Mouse (Mus musculus): Measurements from ENCODE around the gene Prm2. TPM values are rescaled to one million over a fixed set of nuclear protein-coding genes. Genes with fewer than 3 reads are reported as not detected.

The Prm2 gene
- total and polyA plus RNA-seq, 2 experiments from 2014 or later: not detected

- Histone ChIP-seq H3K4me3 (ENCODE audit: low read depth, low read length) (no peak overlapping the region), H3K4me2 (ENCODE audit: low read depth) (no peak overlapping the region), H3K36me3 (ENCODE audit: insufficient read depth) (no peaks in the 10 kb centered on the region), H3K9me3 (ENCODE audit: low read length) (no peaks in the 10 kb centered on the region), H3K27ac (ENCODE audit: low read depth, low read length) (no peak overlapping the region), H3K4me1 (ENCODE audit: insufficient read depth) (no peaks in the 10 kb centered on the region), H3K9ac (no peak overlapping the region), H3K27me3 (ENCODE audit: insufficient read depth, low read length) (no peaks in the 10 kb centered on the region)
- WGBS: 86% methylated on average over 3 of the region's 3 CpGs
- DNase-seq: no peak
- no peak for TF ChIP-seq CTCF (IDR thresholded peaks at IDR 0.05; ENCODE audit: low read depth)
- ATAC-seq: no peak
Observed at GRCm38 (mm10) chr16:10754521-10755296, 41.2 kb downstream of the Prm2 start.

DNA sequence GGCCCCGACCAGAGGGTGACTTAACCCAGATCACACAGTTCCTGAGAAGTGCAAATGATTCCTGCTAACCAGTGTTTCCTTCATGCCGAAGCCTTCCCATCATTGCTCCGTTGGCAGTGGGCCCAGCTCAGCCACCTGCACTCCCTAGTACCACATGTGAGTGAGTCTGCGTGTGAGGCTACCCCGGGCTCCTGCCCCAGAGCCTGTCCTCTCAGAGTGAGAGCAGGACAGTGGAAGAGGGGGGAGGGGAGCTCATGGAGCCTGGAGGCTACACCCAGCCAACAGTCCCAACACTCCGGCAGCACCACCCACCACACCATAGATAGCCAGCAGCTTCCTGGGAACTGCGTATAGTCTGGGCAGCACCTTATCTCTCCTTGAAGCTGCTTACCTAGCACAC, 46.1 kb downstream of the Prm2 start:
- Histone ChIP-seq H3K4me1 (ENCODE audit: insufficient read depth) (no peaks in the 10 kb centered on the region), H3K36me3 (ENCODE audit: insufficient read depth) (no peaks in the 10 kb centered on the region), H3K9me3 (ENCODE audit: low read length) (no peaks in the 10 kb centered on the region), H3K4me2 (ENCODE audit: low read depth) (no peak overlapping the region), H3K27ac (ENCODE audit: low read depth, low read length) (no peak overlapping the region), H3K4me3 (ENCODE audit: low read depth, low read length) (no peak overlapping the region), H3K27me3 (ENCODE audit: insufficient read depth, low read length) (no peaks in the 10 kb centered on the region), H3K9ac (no peak overlapping the region)
- DNase-seq: peak; percentile 32
- WGBS: 46% methylated on average over 7 of the region's 7 CpGs
- no peak for TF ChIP-seq CTCF (IDR thresholded peaks at IDR 0.05; ENCODE audit: low read depth)
- ATAC-seq: peak; percentile 54

GRCm38 (mm10) chr16:10749226-10749625, 46.7 kb downstream of the Prm2 start:
- no peak overlapping the region for H3K9ac ChIP-seq
- WGBS: 82% methylated on average over 7 of the region's 7 CpGs
- H3K4me1 ChIP-seq (ENCODE audit: insufficient read depth): no peaks in the 10 kb centered on the region
- DNase-seq (no peak), ATAC-seq (0 out of 2 replicates have a peak, but pooled peaks have one; percentile 8)
- no peak overlapping the region for H3K4me2 ChIP-seq (ENCODE audit: low read depth)
- H3K4me3 ChIP-seq (ENCODE audit: low read depth, low read length): no peak overlapping the region
- no peaks in the 10 kb centered on the region for H3K27me3 ChIP-seq (ENCODE audit: insufficient read depth, low read length)
- H3K36me3 ChIP-seq (ENCODE audit: insufficient read depth): no peaks in the 10 kb centered on the region
- no peak overlapping the region for H3K27ac ChIP-seq (ENCODE audit: low read depth, low read length)
- no peak for TF ChIP-seq CTCF (IDR thresholded peaks at IDR 0.05; ENCODE audit: low read depth)
- no peaks in the 10 kb centered on the region for H3K9me3 ChIP-seq (ENCODE audit: low read length)

Other genes with a start within 250 kb of the Prm2 start
- 1.5 and 4.0 TPM in 2 replicates for gene Socs1, start 10.6 kb downstream of the Prm2 start, total RNA-seq (2014; rRNA removed)
- gene Socs1, start 10.6 kb downstream of the Prm2 start, polyA plus RNA-seq (2015; fragmentation: Nextera tagmentation; extraction: Ambion mirVana): 2.6 and 2.7 TPM in 2 replicates
- gene Tnp2, start 7.5 kb downstream of the Prm2 start, total RNA-seq (2014; rRNA removed): not detected in 2 replicates
- gene Tnp2, start 7.5 kb downstream of the Prm2 start, polyA plus RNA-seq (2015; fragmentation: Nextera tagmentation; extraction: Ambion mirVana): not detected in 2 replicates
- gene Prm3, start 5.2 kb downstream of the Prm2 start, total RNA-seq (2014; rRNA removed): not detected in 2 replicates
- not detected in 2 replicates for gene Prm3, start 5.2 kb downstream of the Prm2 start, polyA plus RNA-seq (2015; fragmentation: Nextera tagmentation; extraction: Ambion mirVana)
- not detected in 2 replicates for gene Prm1, start 9.7 kb upstream of the Prm2 start, total RNA-seq (2014; rRNA removed)
- not detected in 2 replicates for gene Prm1, start 9.7 kb upstream of the Prm2 start, polyA plus RNA-seq (2015; fragmentation: Nextera tagmentation; extraction: Ambion mirVana)
- gene Gm11172, start 16.8 kb upstream of the Prm2 start, total RNA-seq (2014; rRNA removed): not detected in 2 replicates
- not detected in 2 replicates for gene Gm11172, start 16.8 kb upstream of the Prm2 start, polyA plus RNA-seq (2015; fragmentation: Nextera tagmentation; extraction: Ambion mirVana)
- gene Rmi2, start 38.9 kb upstream of the Prm2 start, total RNA-seq (2014; rRNA removed): 0.69 and 0.76 TPM in 2 replicates
- gene Rmi2, start 38.9 kb upstream of the Prm2 start, polyA plus RNA-seq (2015; fragmentation: Nextera tagmentation; extraction: Ambion mirVana): 0.30 and 0.35 TPM in 2 replicates

All from forebrain, postnatal 0 days (tissue).